Mouse (Mus musculus): ENCODE results near the gene Chid1. TPM values are rescaled to one million over a fixed set of nuclear protein-coding genes. Genes with fewer than 3 reads are reported as not detected.
A peak's percentile ranks its signal among the peaks of the same experiment; 100 is the strongest.

Chid1 gene
- polyA plus RNA-seq, 1 experiment = 37.9 TPM

- Histone ChIP-seq H3K4me1 (ENCODE audit: control insufficient read depth, insufficient read depth, low read length) (peaks cover 50% of the 10 kb centered on the region), H3K27ac (ENCODE audit: insufficient read depth, low read length) (no peak overlapping the region), H3K4me3 (replicated peaks; ENCODE audit: insufficient read depth, low read depth, low read length) (peak overlapping the region; percentile 32), H3K27me3 (ENCODE audit: control insufficient read depth, insufficient read depth, low read length) (no peaks in the 10 kb centered on the region)
- DNase-seq = no peak
- WGBS = 37% methylated on average over 5 of the region's 5 CpGs
- TF ChIP-seq POLR2A (IDR thresholded peaks at IDR 0.05; ENCODE audit: borderline replicate concordance, insufficient read depth, low read length) (no peak), CTCF (IDR thresholded peaks at IDR 0.05; ENCODE audit: borderline replicate concordance, insufficient read depth, low read depth, low read length) (no peak)
These were observed 77.3 kb downstream of the Chid1 start for GRCm38 (mm10) chr7:141462333-141462821.

DNA sequence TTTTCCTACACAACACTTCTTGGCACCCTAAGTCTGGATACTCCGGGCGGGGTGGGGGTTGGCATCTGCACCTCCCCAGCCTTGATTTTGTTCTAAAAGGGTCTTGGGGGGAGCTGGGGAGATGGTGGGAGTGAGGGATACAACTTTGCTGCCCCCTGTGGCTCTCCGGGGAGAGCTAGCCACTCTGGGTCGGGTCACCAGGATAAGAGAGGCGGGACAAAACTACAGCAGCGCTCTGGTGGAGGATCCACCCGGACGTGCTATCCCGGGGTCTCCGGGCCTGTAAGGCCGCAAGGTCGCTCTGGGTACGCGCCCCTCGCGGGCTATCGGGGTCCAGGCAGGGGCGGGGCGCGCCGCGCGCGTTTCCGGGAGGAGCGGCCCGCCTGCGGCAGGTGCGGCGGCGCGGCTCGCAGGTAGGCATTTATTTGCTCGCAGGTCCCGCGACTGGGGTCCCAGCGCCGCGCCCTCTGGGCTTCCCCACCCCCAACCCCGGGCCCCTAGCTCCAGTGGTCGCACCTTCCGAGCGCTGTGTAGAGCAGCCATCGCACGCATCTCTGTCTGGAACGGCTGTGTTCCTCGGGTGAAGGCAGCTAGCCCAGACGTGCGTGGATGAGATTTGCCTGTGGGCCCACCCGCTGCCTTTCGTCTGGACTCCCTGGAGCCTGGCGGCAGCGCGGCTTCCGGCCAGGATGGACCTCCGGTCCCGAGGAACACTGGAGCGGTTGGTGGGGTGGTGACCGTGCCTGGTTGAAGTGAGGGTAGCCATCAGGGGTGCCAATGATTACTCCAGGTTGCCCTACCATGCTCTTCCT is 77.9 kb downstream of the Chid1 start:
- Histone ChIP-seq H3K4me1 (ENCODE audit: control insufficient read depth, insufficient read depth, low read length) (peaks cover 53% of the 10 kb centered on the region), H3K4me3 (replicated peaks; ENCODE audit: insufficient read depth, low read depth, low read length) (peak overlapping the region; percentile 32), H3K27me3 (ENCODE audit: control insufficient read depth, insufficient read depth, low read length) (no peaks in the 10 kb centered on the region), H3K27ac (ENCODE audit: insufficient read depth, low read length) (no peak overlapping the region)
- no peak for DNase-seq
- TF ChIP-seq CTCF (IDR thresholded peaks at IDR 0.05; ENCODE audit: borderline replicate concordance, insufficient read depth, low read depth, low read length) = no peak
- no peak for TF ChIP-seq POLR2A (IDR thresholded peaks at IDR 0.05; ENCODE audit: borderline replicate concordance, insufficient read depth, low read length)
- 4% methylated on average over 53 of the region's 59 CpGs for WGBS

DNA sequence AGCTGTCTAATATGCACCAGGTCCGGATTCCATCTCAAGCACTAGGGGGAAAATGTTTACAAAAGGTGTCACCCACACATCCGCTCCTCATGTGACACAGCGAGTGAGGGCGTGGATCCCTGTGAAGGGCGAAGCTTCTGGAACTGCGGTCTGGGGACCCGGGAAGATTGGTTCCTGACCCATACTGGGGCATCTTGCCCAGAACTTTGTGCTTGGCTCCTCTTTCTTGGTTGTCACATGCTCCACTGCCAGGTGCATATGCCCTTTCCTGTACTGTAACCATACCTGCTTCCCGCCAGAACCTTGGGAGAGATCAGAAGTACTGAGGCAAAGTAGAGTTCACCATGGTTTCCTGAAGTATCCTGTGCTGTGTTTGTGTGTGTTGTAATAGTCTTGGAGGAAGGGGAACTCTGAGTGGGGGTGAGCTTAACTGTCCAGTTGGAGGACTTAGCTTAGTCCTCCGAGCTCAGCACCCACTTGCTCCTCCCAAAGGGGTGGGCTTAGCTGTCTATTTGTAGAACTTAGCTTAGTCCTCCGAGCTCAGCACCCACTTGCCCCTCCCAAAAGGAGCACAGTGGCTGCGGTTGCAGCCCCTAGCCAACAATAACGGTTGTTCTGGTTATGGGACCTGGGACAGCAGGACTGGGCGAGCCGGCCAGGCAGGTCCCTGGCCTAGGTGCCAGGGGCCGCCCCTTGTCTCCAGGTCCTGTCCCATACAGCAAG is 79.1 kb downstream of the Chid1 start, which contains the start of gene Cracr2b:
Cracr2b (plus strand) TSS at position 704 of the 723 bp plus-strand sequence.
- H3K4me1 ChIP-seq (ENCODE audit: control insufficient read depth, insufficient read depth, low read length) = peaks cover 58% of the 10 kb centered on the region
- peak within 1 kb of the TSS; percentile 32 for H3K4me3 ChIP-seq (replicated peaks; ENCODE audit: insufficient read depth, low read depth, low read length)
- WGBS = 68% methylated on average over 15 of the region's 15 CpGs
- H3K27me3 ChIP-seq (ENCODE audit: control insufficient read depth, insufficient read depth, low read length) = no peaks in the 10 kb centered on the region
- no peak for TF ChIP-seq CTCF (IDR thresholded peaks at IDR 0.05; ENCODE audit: borderline replicate concordance, insufficient read depth, low read depth, low read length)
- no peak for TF ChIP-seq POLR2A (IDR thresholded peaks at IDR 0.05; ENCODE audit: borderline replicate concordance, insufficient read depth, low read length)
- H3K27ac ChIP-seq (ENCODE audit: insufficient read depth, low read length) = peak within 1 kb of the TSS; percentile 49; the same call in 1 of the 2 replicates
- peak in 1 of 2 experiments; percentile 47 for DNase-seq

- DNase-seq = no peak
- TF ChIP-seq POLR2A (IDR thresholded peaks at IDR 0.05; ENCODE audit: borderline replicate concordance, insufficient read depth, low read length) (no peak), CTCF (IDR thresholded peaks at IDR 0.05; ENCODE audit: borderline replicate concordance, insufficient read depth, low read depth, low read length) (no peak)
- H3K4me1 ChIP-seq (ENCODE audit: control insufficient read depth, insufficient read depth, low read length) = peaks cover 58% of the 10 kb centered on the region
- H3K27ac ChIP-seq (ENCODE audit: insufficient read depth, low read length) = peak overlapping the region; percentile 49; the same call in 1 of the 2 replicates
- 43% methylated on average over 5 of the region's 5 CpGs for WGBS
- no peak overlapping the region for H3K4me3 ChIP-seq (replicated peaks; ENCODE audit: insufficient read depth, low read depth, low read length)
- H3K27me3 ChIP-seq (ENCODE audit: control insufficient read depth, insufficient read depth, low read length) = no peaks in the 10 kb centered on the region
These were observed 79.7 kb downstream of the Chid1 start for GRCm38 (mm10) chr7:141460001-141460390.

- Histone ChIP-seq H3K27me3 (ENCODE audit: control insufficient read depth, insufficient read depth, low read length) (no peaks in the 10 kb centered on the region), H3K4me3 (replicated peaks; ENCODE audit: insufficient read depth, low read depth, low read length) (no peak overlapping the region), H3K4me1 (ENCODE audit: control insufficient read depth, insufficient read depth, low read length) (peaks cover 62% of the 10 kb centered on the region), H3K27ac (ENCODE audit: insufficient read depth, low read length) (peak overlapping the region; percentile 49)
- peak; percentile 82 to 84 for DNase-seq
- WGBS = 18% methylated on average over 17 of the region's 17 CpGs
- TF ChIP-seq CTCF (IDR thresholded peaks at IDR 0.05; ENCODE audit: borderline replicate concordance, insufficient read depth, low read depth, low read length) = 0 out of 2 replicates have a peak, but pooled peaks have one; percentile 12
- TF ChIP-seq POLR2A (IDR thresholded peaks at IDR 0.05; ENCODE audit: borderline replicate concordance, insufficient read depth, low read length) = no peak
These were observed 80.4 kb downstream of the Chid1 start for GRCm38 (mm10) chr7:141459301-141459711.

DNA sequence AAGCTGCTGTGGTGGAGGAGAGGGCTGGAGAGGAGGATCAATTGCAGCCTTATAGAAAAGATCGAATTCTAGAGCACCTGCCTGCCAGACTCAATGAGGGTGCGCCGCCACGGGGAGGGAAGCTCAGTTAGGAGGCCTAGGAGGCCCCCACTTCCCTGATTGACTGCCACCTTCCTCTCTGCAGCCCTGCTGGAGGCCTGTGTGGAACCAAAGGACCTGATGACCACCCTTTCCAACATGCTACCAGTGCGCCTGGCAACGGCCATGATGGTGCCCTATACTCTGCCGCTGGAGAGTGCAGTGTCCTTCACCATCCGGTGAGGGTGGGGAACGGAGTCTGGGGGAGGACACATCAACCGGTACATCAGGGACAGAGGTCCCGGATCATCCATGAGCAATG is 81.0 kb downstream of the Chid1 start:
- peak overlapping the region; percentile 49 for H3K27ac ChIP-seq (ENCODE audit: insufficient read depth, low read length)
- peaks cover 62% of the 10 kb centered on the region for H3K4me1 ChIP-seq (ENCODE audit: control insufficient read depth, insufficient read depth, low read length)
- no peak for DNase-seq
- no peak overlapping the region for H3K4me3 ChIP-seq (replicated peaks; ENCODE audit: insufficient read depth, low read depth, low read length)
- 81% methylated on average over 11 of the region's 11 CpGs for WGBS
- H3K27me3 ChIP-seq (ENCODE audit: control insufficient read depth, insufficient read depth, low read length) = no peaks in the 10 kb centered on the region
- TF ChIP-seq POLR2A (IDR thresholded peaks at IDR 0.05; ENCODE audit: borderline replicate concordance, insufficient read depth, low read length) (no peak), CTCF (IDR thresholded peaks at IDR 0.05; ENCODE audit: borderline replicate concordance, insufficient read depth, low read depth, low read length) (no peak)

DNA sequence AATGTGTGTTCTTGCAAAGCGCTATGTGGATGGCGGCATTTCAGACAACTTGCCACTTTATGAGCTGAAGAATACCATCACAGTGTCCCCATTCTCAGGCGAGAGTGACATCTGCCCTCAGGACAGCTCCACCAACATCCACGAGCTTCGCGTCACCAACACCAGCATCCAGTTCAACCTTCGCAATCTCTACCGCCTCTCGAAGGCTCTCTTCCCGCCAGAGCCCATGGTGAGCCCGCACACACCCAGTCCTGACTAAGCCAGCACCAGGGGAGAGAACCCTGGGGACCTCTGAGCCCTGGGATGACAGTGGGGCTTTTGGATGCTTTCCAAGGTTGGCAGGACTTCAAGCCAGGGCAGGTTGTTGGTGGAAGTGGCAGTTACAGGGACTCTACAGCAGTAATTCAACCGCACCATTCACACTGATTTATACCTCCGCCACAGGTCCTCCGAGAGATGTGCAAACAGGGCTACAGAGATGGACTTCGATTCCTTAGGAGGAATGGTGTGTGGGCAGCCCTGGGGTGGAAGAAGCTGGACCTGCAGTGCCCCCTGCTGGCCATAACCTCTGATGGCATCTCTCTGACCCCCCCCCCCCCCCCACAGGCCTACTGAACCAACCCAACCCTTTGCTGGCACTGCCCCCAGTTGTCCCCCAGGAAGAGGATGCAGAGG is 81.5 kb downstream of the Chid1 start:
- peaks cover 62% of the 10 kb centered on the region for H3K4me1 ChIP-seq (ENCODE audit: control insufficient read depth, insufficient read depth, low read length)
- peak; percentile 55 to 65 for DNase-seq
- TF ChIP-seq POLR2A (IDR thresholded peaks at IDR 0.05; ENCODE audit: borderline replicate concordance, insufficient read depth, low read length) (no peak), CTCF (IDR thresholded peaks at IDR 0.05; ENCODE audit: borderline replicate concordance, insufficient read depth, low read depth, low read length) (peak; percentile 63)
- WGBS = 63% methylated on average over 15 of the region's 15 CpGs
- no peak overlapping the region for H3K4me3 ChIP-seq (replicated peaks; ENCODE audit: insufficient read depth, low read depth, low read length)
- peak overlapping the region; percentile 12; the same call in 1 of the 2 replicates for H3K27ac ChIP-seq (ENCODE audit: insufficient read depth, low read length)
- H3K27me3 ChIP-seq (ENCODE audit: control insufficient read depth, insufficient read depth, low read length) = no peaks in the 10 kb centered on the region

Data from cerebellum, adult 2 months (tissue).